ENCODE assay signal across 18 mouse cellular contexts in the genomic region with DNA sequence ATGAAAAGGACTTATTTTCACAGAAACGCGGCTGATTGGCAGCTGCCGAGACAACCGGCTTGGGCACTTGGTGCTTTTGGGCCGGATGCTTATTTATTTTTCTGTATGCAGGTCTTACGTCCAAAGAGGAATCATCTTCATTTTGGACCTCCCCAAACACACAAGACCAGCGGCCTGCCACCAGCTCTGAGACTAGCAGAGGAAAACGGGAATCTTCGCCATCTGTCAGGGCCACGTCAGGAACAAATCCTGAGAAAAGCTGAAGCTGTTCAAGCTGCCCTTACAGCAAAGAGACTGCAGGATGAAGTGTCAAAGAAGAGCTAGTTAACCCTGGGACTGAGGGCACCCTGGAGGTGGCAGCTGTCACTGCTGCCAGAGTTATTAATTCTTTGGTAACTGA. TPM values are rescaled to one million over a fixed set of nuclear protein-coding genes. Genes with fewer than 3 reads are reported as not detected.
DNase-seq lines count a peak whose midpoint lies in the region; ATAC-seq and TF ChIP-seq lines count a peak whose summit lies in the region.
"Had no signal": no experiment of that assay in that cellular context is flagged by ENCODE, and none has a peak within 500 bp of the region (broad histone marks: within the 10 kb centered on the region; RNA-seq: fewer than 3 reads in every experiment).

No protein-coding gene starts in this region.

- no peak for ATAC-seq in hindbrain, embryonic 13.5 days (ENCODE audit: low FRiP score)
- no peak for ATAC-seq in hindbrain, embryonic 16.5 days
- no peak for ATAC-seq in midbrain, embryonic 13.5 days
- ATAC-seq in midbrain, postnatal 0 days (ENCODE audit: low FRiP score) = no peak
- ATAC-seq in megakaryocyte progenitor cell, adult 5-6 weeks (replicated peaks; ENCODE audit: poor library complexity) = 0 out of 2 replicates have a peak, but pooled peaks have one; percentile 26
- ATAC-seq: CD4-positive, CD25-positive, alpha-beta regulatory T cell, adult 4 months; intestine, postnatal 0 days had no signal

- H3K4me2 ChIP-seq in hindbrain, embryonic 13.5 days = no peak overlapping the region
- H3K4me2 ChIP-seq in hindbrain, embryonic 16.5 days (ENCODE audit: low read length) = no peak overlapping the region
- no peak overlapping the region for H3K4me2 ChIP-seq in midbrain, embryonic 13.5 days (replicated peaks)
- no peak overlapping the region for H3K4me2 ChIP-seq in midbrain, postnatal 0 days (ENCODE audit: low read depth, low read length, poor library complexity, severe bottlenecking)
- H3K4me2 ChIP-seq: embryonic facial prominence, embryonic 13.5 days; heart, embryonic 12.5 days; liver, embryonic 13.5 days; lung, embryonic 15.5 days had no signal

- no peak for TF ChIP-seq CTCF in midbrain, postnatal 0 days (IDR thresholded peaks at IDR 0.05)

- DNase-seq in cerebellum, adult 18-20 months = peak; percentile 58 to 68
- DNase-seq in cerebellum, postnatal 4 days (ENCODE audit: low spot score in 2 of 2) = no peak
- no peak for DNase-seq in midbrain, postnatal 0 days (ENCODE audit: low spot score)
- DNase-seq in heart, adult 8-10 months (ENCODE audit: low spot score) = no peak
- DNase-seq: heart, postnatal 36 days; liver, embryonic 13.5 days; right cerebral cortex, postnatal 14 days had no signal

- H3K9ac ChIP-seq in hindbrain, embryonic 13.5 days = no peak overlapping the region
- no peak overlapping the region for H3K9ac ChIP-seq in hindbrain, embryonic 16.5 days (ENCODE audit: low read depth, low read length)
- H3K9ac ChIP-seq in midbrain, embryonic 13.5 days (replicated peaks) = no peak overlapping the region
- no peak overlapping the region for H3K9ac ChIP-seq in midbrain, postnatal 0 days (replicated peaks; ENCODE audit: low read length, poor library complexity, severe bottlenecking)
- H3K9ac ChIP-seq: embryonic facial prominence, embryonic 13.5 days; heart, embryonic 12.5 days; liver, embryonic 13.5 days; lung, embryonic 15.5 days had no signal

- H3K4me3 ChIP-seq in hindbrain, embryonic 13.5 days = no peak overlapping the region
- no peak overlapping the region for H3K4me3 ChIP-seq in hindbrain, embryonic 16.5 days (ENCODE audit: low read length)
- no peak overlapping the region for H3K4me3 ChIP-seq in midbrain, embryonic 13.5 days (replicated peaks)
- H3K4me3 ChIP-seq in midbrain, postnatal 0 days (ENCODE audit: low read depth, low read length) = no peak overlapping the region
- H3K4me3 ChIP-seq: embryonic facial prominence, embryonic 13.5 days; heart, embryonic 12.5 days; liver, embryonic 13.5 days; lung, embryonic 15.5 days; myocyte had no signal

- H3K36me3 ChIP-seq in hindbrain, embryonic 13.5 days = peaks cover 25% of the 10 kb centered on the region
- H3K36me3 ChIP-seq in hindbrain, embryonic 16.5 days (ENCODE audit: control insufficient read depth, insufficient read depth, low read length) = peaks cover 6% of the 10 kb centered on the region
- H3K36me3 ChIP-seq in midbrain, embryonic 13.5 days = peaks cover 26% of the 10 kb centered on the region
- H3K36me3 ChIP-seq in midbrain, postnatal 0 days (ENCODE audit: insufficient read depth, low read length) = peaks cover 11% of the 10 kb centered on the region

- no peaks in the 10 kb centered on the region for H3K9me3 ChIP-seq in hindbrain, embryonic 13.5 days
- H3K9me3 ChIP-seq in hindbrain, embryonic 16.5 days (ENCODE audit: control insufficient read depth, low read length) = no peaks in the 10 kb centered on the region
- no peaks in the 10 kb centered on the region for H3K9me3 ChIP-seq in midbrain, embryonic 13.5 days
- H3K9me3 ChIP-seq in midbrain, postnatal 0 days (ENCODE audit: low read length) = no peaks in the 10 kb centered on the region
- H3K9me3 ChIP-seq: embryonic facial prominence, embryonic 13.5 days; G1E; heart, embryonic 12.5 days; liver, embryonic 13.5 days; lung, embryonic 15.5 days had no signal

- 0 out of 2 replicates have a peak overlapping the region, but pooled peaks have one; percentile 23 for H3K27ac ChIP-seq in hindbrain, embryonic 13.5 days
- no peak overlapping the region for H3K27ac ChIP-seq in hindbrain, embryonic 16.5 days (ENCODE audit: low read depth, low read length)
- H3K27ac ChIP-seq in midbrain, embryonic 13.5 days = peak overlapping the region; percentile 44; the same call in 1 of the 2 replicates
- no peak overlapping the region for H3K27ac ChIP-seq in midbrain, postnatal 0 days (ENCODE audit: low read depth, low read length)
- H3K27ac ChIP-seq: embryonic facial prominence, embryonic 13.5 days; liver, embryonic 13.5 days; lung, embryonic 15.5 days had no signal

- no peaks in the 10 kb centered on the region for H3K27me3 ChIP-seq in hindbrain, embryonic 13.5 days
- no peaks in the 10 kb centered on the region for H3K27me3 ChIP-seq in hindbrain, embryonic 16.5 days (replicated peaks; ENCODE audit: control insufficient read depth, insufficient read depth, low read length)
- no peaks in the 10 kb centered on the region for H3K27me3 ChIP-seq in midbrain, embryonic 13.5 days
- H3K27me3 ChIP-seq in midbrain, postnatal 0 days (ENCODE audit: insufficient read depth, low read length) = no peaks in the 10 kb centered on the region
- H3K27me3 ChIP-seq: embryonic facial prominence, embryonic 13.5 days; heart, embryonic 12.5 days; liver, embryonic 13.5 days; lung, embryonic 15.5 days had no signal

- peaks cover 25% of the 10 kb centered on the region for H3K4me1 ChIP-seq in hindbrain, embryonic 13.5 days (replicated peaks)
- H3K4me1 ChIP-seq in hindbrain, embryonic 16.5 days (ENCODE audit: control insufficient read depth, insufficient read depth, low read depth, low read length) = peaks cover 11% of the 10 kb centered on the region
- peaks cover 17% of the 10 kb centered on the region for H3K4me1 ChIP-seq in midbrain, embryonic 13.5 days (replicated peaks)
- no peaks in the 10 kb centered on the region for H3K4me1 ChIP-seq in midbrain, postnatal 0 days (ENCODE audit: insufficient read depth, low read length)

- 86% methylated on average over 10 of the region's 10 CpGs for WGBS in hindbrain, embryonic 13.5 days
- WGBS in hindbrain, embryonic 16.5 days = 76% methylated on average over 10 of the region's 10 CpGs
- 83% methylated on average over 10 of the region's 10 CpGs for WGBS in midbrain, embryonic 13.5 days
- WGBS in midbrain, postnatal 0 days = 73% methylated on average over 10 of the region's 10 CpGs

RNA-seq across cellular contexts. Expression of a gene that starts 13.6 kb away (rescaled TPM):
- 110 and 115 TPM in 2 replicates for polyA plus RNA-seq in hindbrain, embryonic 13.5 days (2015; fragmentation: Nextera tagmentation; extraction: Ambion mirVana)
- polyA plus RNA-seq in hindbrain, embryonic 16.5 days (2015; fragmentation: Nextera tagmentation; extraction: Ambion mirVana) = 99.1 and 103 TPM in 2 replicates
- polyA plus RNA-seq in midbrain, embryonic 13.5 days (2015; fragmentation: Nextera tagmentation; extraction: Ambion mirVana) = 118 and 122 TPM in 2 replicates
- total RNA-seq in midbrain, postnatal 0 days (2014; rRNA removed) = 106 and 125 TPM in 2 replicates
- 80.9 and 89.3 TPM in 2 replicates for polyA plus RNA-seq in midbrain, postnatal 0 days (2015; fragmentation: Nextera tagmentation; extraction: Ambion mirVana)
- total RNA-seq in megakaryocyte progenitor cell, adult 5-6 weeks (2015) = 17.0 and 22.2 TPM in 2 replicates
- total RNA-seq in megakaryocyte progenitor cell, adult 5-6 weeks (2017) = 9.9 and 16.6 TPM in 2 replicates
- 10 to 100 TPM; 49.3 to 59.3 (median 55.2) TPM for total RNA-seq in heart, adult 8-10 months (2022)

RNA-seq across cellular contexts. Expression of a gene that starts 14.5 kb away (rescaled TPM):
- polyA plus RNA-seq in hindbrain, embryonic 13.5 days (2015; fragmentation: Nextera tagmentation; extraction: Ambion mirVana) = 308 and 315 TPM in 2 replicates
- 290 and 293 TPM in 2 replicates for polyA plus RNA-seq in hindbrain, embryonic 16.5 days (2015; fragmentation: Nextera tagmentation; extraction: Ambion mirVana)
- 311 and 312 TPM in 2 replicates for polyA plus RNA-seq in midbrain, embryonic 13.5 days (2015; fragmentation: Nextera tagmentation; extraction: Ambion mirVana)
- total RNA-seq in midbrain, postnatal 0 days (2014; rRNA removed) = 67.1 and 75.9 TPM in 2 replicates
- 228 and 234 TPM in 2 replicates for polyA plus RNA-seq in midbrain, postnatal 0 days (2015; fragmentation: Nextera tagmentation; extraction: Ambion mirVana)
- total RNA-seq in megakaryocyte progenitor cell, adult 5-6 weeks (2015) = 81.2 and 93.3 TPM in 2 replicates
- 102 and 136 TPM in 2 replicates for total RNA-seq in megakaryocyte progenitor cell, adult 5-6 weeks (2017)
- 100 to 1,000 TPM in 3 of 4 experiments, 10 to 100 TPM in 1; 89.7 to 121 (median 109) TPM for total RNA-seq in heart, adult 8-10 months (2022)

RNA-seq across cellular contexts. Expression of a gene that starts 30.7 kb away (rescaled TPM):
- 34.5 and 37.0 TPM in 2 replicates for polyA plus RNA-seq in hindbrain, embryonic 13.5 days (2015; fragmentation: Nextera tagmentation; extraction: Ambion mirVana)
- 72.6 and 85.0 TPM in 2 replicates for polyA plus RNA-seq in hindbrain, embryonic 16.5 days (2015; fragmentation: Nextera tagmentation; extraction: Ambion mirVana)
- polyA plus RNA-seq in midbrain, embryonic 13.5 days (2015; fragmentation: Nextera tagmentation; extraction: Ambion mirVana) = 21.5 and 23.6 TPM in 2 replicates
- 54.7 and 68.8 TPM in 2 replicates for total RNA-seq in midbrain, postnatal 0 days (2014; rRNA removed)
- 65.3 and 76.0 TPM in 2 replicates for polyA plus RNA-seq in midbrain, postnatal 0 days (2015; fragmentation: Nextera tagmentation; extraction: Ambion mirVana)
- 6.9 and 8.2 TPM in 2 replicates for total RNA-seq in megakaryocyte progenitor cell, adult 5-6 weeks (2015)
- 16.2 and 21.7 TPM in 2 replicates for total RNA-seq in megakaryocyte progenitor cell, adult 5-6 weeks (2017)
- 1 to 10 TPM; 5.0 to 5.7 (median 5.4) TPM for total RNA-seq in heart, adult 8-10 months (2022)

Comparison
In these comparisons a context has a peak if more than half of its experiments do, and no peak if none do; other contexts are left out.
1. DNase-seq: peak in cerebellum, adult 18-20 months (2 of 2); none in cerebellum, postnatal 4 days (0 of 2), midbrain, postnatal 0 days (single experiment) and heart, adult 8-10 months (single experiment).
2. H3K27ac ChIP-seq: peak in hindbrain, embryonic 13.5 days (single experiment) and midbrain, embryonic 13.5 days (single experiment); none in hindbrain, embryonic 16.5 days (single experiment) and midbrain, postnatal 0 days (single experiment).